Mouse (Mus musculus): ENCODE measurements around the gene Tacc3.

Tacc3 gene

DNA sequence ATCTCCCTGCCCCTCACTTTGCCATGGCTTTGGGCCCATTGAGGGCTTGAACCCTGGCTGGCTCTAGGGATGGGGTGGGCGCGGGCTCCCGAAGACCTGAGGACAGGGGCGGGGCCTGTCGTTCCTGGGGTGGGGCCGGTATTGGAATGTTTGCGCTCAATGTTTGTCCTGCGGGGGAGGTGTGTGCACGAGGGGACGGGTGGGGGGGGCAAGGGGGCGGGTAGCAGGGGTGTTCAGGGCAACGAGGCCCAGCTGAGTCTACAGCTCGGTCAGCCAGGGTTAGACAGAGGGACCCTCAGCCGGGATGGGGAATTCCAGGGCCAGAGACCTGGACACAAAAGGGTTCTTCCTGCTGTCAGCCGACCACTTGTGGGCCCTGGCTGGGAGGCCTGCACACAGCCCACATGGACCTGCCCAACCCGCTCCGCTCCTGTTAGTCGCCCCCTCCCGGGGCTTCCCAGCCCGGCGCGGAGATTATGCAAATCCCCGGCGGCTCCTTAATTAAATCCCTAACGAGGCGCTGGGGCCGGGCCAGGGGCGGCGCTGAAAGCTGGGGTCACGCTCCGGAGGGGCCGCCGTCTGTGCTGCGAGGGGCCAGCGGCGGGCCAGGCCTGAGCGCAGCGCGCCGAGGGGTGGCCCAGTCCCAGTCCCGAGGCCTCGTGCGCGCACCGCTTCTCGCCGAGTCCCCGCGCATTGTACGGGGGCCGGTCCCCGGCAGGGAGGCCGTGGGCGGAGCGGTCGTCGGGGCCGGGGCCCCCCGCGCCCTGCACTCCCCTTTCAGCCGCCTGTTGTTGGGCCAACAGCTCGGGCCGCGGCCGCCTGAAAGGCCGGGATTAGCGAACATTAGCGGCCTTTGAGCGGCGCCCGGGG, 37.2 kb downstream of the Tacc3 start:
- 6% methylated on average over 70 of the region's 71 CpGs for WGBS

DNA sequence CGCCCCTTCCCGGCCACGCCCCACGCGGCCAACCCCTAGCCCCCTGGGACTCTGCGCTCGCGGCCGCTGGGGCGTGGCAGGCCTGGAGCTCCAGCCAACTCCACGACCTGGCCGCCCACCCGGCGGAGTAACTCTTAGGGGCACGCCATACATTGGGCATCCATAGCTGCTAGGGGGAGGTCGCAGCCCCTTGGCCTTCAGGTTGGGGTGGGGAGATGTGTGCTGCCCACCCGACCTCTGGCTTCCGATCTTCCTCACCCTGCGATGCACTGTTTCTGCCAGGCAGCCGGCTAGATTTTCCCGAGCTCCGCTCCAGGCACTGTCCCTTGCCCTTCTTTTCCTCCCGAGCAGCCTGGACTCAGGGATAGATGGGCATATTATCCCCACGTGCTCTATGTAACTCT, 37.8 kb downstream of the Tacc3 start:
- WGBS, result 22% methylated on average over 24 of the region's 24 CpGs

DNA sequence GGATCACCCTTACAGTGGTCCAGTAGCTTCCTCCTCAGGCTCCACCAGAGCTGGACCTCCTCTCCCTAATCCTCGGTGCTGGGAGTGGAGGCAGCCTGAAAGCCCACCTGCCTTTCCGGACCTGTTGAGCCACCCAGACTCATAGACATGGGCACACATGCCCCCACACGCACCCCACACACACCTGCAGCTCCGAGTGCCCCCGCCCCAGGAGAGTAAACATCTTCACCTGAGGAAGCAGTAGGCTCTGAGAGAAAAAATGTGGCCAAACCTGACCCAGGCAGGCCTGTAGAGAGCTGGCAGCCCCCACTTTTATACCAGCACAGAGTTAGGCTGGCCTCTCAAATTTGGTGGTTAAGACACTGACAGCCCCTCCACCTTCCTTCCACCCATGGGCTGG, 38.5 kb downstream of the Tacc3 start:
- WGBS, result 92% methylated on average over 5 of the region's 5 CpGs

DNA sequence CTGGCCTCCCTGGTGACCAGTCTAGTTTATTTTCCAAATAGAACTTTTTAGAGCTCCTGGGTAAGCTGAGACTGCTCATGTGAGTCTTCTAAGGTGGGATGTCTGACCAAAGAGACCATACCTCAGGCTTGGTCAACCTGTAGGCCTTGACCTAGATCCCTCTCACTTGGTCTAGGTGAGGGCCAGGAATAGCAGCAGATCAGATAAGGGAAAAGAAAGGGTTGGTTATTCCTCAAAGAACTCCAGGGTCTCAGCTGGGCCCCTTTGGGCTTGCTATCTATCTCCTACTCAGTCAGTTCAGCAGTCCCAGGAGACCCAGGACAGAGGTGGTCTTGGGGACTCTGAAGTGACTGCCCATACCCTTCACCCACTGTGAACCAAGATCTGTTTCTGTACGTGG, 39.6 kb downstream of the Tacc3 start:
- 88% methylated on average over 1 of the region's 1 CpGs for WGBS

DNA sequence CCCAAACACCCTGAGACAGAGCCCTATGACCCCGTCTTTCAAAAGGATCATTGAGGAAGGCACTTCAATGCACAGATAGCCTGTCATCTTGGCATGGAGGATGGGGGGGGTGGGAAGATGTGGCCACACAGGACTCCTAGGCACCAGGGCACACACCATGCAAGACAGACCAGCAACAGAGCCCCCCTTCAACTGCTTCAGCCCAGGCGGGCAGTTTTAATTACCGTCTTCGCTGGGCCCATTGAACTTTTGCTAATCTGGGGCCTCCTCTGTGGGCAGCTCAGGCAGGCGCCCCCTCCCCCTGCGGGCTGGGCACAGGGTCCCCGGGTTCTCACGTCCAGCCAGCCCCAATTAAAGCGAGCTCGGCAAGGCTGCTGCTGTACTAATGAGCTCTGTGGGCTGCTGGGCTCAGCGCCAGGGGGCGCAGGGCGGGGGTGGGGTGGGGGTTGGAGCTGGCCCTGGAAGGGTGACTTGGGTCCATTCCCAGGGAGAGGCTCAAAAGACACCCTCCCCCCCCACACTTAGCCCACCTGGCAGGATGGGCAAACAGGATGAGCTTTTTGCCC, 40.1 kb downstream of the Tacc3 start:
- 33% methylated on average over 13 of the region's 13 CpGs for WGBS

DNA sequence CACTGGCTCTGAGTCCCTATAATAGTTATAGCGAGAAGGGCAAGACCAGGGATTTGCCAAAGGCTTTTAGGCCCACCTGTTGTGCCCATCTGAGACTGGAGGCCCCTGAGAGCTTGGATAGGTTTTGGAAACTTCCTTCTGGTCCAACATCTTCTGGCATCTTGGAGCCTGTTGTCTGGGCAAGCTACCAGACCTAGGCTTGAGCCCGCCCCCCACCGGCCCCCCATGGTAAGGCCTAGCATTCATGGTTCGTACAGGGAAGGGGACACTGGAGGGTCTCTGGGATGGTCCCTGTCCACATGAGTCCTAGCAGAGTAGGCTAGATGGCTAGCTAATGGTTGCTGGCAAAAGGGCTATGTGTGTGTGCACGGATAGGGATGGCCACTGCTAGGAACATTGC, 40.7 kb downstream of the Tacc3 start:
- WGBS, result 77% methylated on average over 5 of the region's 5 CpGs

DNA sequence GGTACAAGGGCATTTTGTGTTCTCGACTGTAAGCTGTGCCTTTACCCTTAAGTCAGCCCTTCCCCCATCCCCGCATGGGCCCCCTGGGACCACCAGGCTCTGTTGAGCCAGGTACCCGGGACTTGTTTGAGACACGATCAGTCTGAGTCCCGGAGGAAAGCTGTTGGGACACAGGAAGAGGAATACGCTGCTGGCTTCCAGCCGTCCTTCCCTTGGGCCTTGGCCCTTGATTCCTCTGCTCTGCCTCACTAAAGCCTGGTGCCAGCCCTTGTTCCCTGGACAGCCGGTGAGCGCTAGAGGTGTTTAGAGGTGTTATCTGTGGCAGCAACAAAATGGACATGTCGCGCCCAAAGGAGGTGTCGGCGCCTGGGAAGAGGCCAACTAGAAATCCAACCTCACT, 42.1 kb downstream of the Tacc3 start:
- 67% methylated on average over 13 of the region's 13 CpGs for WGBS

DNA sequence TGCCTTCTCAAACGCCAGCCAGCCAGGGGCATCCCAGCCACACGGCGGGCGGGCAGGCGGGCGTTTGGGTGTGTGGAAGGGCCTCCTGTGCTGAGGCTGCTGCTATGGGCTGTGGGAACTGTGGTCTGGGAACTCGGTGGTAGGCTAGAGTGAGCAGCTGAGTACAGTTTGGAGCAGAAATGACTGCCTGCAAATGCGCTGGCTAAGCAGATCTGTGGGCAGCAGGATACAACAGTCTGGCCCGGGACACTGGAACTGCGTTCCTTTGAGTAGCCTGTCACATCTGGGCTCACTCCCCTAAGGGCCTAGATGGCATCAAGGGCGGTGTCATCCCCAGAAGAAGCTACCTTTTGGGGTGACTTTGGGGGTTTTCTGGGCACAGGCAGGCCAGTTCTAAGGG, 43.9 kb downstream of the Tacc3 start:
- 80% methylated on average over 11 of the region's 11 CpGs for WGBS

DNA sequence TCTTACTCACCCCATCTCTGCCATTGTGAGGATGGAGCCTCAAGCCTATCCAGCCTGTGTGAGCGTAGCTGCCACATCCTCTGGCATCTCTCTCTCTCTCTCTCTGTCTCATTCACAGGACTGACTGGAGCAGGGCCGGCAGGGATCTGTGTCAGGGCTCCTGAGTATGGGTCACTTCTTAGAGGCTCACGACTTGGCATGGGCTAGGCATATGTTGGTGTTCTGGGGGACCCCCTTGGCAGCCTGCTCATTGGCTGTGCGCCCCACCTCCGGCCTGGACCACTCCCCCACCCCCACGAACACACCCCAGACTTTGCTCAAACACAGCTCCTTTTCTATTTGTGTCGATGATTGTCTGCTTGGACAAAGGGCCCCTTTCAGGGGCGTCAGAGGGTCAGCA, 46.1 kb downstream of the Tacc3 start:
- 57% methylated on average over 8 of the region's 8 CpGs for WGBS

DNA sequence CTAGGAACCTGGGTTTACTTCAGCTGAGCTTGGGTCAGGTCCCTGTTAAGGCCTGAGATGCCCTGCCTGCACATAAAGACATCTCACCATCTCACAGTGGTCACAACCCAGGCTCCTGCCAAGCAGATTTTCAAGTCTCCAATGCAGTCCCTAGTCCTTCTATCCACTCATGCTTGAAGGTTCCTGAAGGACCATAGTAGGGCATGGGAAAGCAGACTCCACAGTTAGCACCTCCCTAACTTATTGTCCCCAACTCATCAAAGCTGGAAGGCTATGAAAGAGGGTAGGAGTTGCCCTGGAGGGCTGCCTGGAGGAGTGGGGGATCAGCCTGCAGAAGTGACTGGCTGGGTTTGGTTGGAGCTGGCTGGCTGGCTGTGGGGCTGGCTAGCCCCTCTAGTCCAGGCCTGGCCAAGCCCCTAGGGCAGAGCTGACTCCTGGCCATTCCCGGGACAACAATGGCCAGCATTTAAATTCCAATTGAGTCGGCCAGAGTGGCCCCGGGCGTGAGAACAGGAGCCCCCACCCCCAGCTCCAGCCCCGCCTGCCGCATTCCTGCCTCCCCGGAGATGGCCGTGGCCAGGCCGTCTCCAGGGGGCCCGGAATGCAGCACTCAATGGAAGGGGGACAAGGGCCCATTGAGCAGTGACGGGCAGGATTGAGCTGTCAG, 47.1 kb downstream of the Tacc3 start:
- WGBS, result 42% methylated on average over 11 of the region's 11 CpGs

DNA sequence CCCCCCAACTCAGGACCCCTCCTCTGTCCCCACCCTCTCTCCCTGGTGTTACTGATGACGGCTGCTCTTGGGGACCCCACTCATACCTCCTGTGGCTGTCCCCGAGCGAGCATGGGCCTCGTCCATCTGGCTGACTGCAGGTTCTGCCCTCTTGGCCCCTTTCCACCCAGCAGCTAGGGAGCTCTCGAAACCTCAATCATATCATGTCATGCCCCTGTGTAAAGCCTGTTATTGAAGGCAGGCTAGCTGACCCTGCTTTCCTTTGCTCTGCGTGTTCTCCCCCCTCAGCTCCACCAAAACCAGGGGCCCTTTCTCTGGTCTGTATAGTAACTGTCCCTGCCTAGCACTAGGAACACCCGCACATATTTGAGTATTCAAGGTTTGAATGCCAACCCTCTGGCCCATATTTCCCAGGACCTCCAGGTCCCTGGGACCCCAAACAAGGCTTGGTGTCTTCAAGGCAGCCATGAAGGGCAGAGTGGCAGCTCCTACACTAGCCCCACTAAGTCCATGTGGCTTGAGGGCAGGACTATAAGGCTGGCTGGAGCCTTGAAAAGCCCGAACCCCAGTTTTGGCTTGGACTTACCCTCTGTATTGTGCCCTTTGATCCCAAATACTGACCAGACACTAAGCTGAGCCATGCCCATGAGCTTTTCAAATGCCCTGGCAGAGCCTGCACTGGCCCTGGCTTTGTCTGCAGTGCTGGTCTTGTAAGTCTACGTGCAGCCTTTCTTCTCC, 47.9 kb downstream of the Tacc3 start:
- WGBS, result 69% methylated on average over 9 of the region's 9 CpGs

DNA sequence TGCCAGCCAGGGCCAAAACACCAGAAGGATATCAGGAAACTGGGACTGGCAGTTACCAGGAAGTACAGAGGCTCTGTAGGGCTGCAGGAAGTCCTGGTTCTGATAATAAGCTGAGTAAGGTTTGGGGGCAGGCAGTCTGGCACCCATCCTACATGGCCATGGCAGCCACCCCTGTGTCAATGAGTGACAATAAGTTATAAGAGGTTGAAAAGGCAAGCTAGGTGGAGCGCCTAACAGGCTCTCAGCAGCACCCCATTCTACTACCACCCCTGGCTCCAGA, 48.4 kb downstream of the Tacc3 start:
- 90% methylated on average over 1 of the region's 1 CpGs for WGBS

DNA sequence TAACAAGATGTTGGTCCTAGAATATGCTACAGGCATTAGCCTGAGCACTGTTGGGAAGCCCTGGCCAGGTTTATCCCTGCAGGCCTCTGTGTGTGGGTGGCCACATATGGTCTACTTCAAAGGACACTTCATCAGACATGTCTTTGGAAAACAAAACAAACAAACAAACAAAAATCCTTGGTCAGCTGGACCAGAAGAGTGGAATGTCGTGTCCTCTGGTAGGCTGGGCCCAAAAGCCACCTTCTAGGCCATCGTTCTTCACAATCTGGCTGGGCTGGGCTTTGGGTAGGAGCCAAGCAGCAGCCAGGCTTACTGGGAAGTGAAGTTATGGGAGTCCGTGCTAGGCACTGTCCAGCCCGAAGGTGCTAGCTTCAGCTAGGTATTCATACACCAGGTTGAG, 49.2 kb downstream of the Tacc3 start:
- WGBS, result 76% methylated on average over 4 of the region's 4 CpGs

DNA sequence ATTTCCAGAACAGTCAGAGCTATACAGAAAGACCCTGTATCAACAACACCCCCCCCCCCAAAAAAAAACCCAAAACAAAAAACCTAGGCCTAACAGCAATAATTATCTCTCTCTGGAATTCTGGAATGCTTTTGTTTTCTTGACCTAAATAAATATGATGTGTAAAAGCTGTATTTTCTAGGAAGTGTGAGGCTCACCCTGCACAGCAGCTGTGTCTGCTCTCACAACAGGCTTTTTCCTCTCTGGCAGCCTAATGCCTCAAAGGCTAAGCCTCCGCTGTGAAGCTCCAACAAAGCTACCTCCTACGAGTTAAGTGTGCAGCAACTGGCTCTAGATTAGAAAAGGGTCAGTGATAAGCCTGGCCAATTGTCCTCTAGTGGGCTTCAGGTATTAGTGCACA, 51.1 kb downstream of the Tacc3 start:
- WGBS, result 39% methylated on average over 2 of the region's 2 CpGs

DNA sequence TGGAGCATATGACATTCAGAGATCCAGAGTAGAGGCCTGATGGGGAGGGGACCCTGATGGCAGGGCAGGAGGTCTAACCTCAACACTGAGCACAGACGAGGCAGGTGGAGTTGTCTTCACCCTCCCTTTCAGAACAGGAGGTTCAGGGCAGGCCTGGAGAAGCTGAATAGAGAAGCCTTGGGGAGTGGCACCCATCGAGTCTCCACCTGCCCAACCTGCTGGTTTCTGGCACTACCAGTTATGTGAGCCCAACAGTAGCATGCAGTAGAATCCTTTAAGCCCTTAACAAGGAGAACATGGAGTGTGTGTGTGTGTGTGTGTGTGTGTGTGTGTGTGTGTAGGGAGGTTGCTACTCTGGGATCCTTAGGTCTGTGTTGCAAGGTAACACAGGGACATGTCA, 54.6 kb downstream of the Tacc3 start:
- WGBS, result 95% methylated on average over 2 of the region's 2 CpGs

DNA sequence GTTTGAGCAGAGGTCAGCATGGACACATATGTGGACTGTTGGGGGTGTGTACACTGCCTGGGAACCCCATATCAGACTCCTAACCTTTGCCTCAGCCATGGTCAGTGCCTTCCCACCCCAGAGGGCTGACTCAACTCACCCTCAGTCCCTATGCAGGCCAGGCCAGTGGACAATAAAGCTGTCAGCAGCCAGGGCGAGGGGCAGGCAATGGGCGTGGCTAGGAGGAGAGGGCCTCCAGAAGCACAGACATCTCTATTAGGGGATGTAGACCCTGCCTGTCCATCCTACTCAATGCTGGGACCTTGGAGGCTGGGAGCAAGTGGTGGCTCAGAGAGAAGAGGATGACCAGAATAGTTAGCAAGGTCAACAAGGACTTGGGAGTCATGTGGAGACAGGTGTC, 57.3 kb downstream of the Tacc3 start:
- 82% methylated on average over 2 of the region's 2 CpGs for WGBS

DNA sequence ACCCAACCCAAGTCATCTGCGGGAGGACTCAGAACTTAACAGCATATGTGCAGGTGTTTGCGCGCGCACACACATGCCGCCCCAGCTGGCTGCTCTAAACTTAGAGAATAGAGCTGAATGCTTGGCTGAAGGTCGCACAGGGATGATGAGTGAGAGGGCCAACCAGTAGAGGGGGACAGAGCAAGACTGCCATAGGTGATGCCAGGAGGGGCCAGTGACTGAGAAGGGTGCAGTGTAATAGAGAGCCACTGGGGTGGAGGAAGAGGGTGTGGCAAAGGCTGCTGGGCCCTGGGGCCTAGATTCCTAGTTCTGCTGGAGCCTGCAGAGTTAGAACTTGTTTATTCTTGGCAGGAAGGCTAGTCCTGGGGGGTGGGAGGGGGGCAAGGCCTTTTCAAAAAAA, 58.5 kb downstream of the Tacc3 start:
- 84% methylated on average over 6 of the region's 6 CpGs for WGBS

DNA sequence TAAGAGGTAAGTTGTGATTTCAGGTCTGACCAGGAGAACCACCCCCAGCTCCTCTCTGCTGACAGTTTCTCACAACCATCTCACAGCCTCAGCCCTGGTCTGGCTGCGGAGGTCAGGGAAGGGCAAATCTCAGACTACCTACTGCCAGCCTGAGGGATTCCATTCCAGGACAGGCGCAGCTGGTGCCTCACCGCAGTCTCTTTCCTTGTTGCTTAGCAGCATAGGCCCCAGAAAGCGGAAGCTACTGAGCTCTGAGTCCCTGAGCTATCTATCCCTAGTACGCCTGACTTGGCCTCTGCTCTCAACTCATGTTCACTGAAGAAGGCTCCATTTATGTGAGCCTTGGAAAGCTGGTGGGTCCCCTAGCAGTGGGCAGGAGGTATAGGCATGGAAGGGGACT, 60.5 kb downstream of the Tacc3 start:
- 92% methylated on average over 5 of the region's 5 CpGs for WGBS

DNA sequence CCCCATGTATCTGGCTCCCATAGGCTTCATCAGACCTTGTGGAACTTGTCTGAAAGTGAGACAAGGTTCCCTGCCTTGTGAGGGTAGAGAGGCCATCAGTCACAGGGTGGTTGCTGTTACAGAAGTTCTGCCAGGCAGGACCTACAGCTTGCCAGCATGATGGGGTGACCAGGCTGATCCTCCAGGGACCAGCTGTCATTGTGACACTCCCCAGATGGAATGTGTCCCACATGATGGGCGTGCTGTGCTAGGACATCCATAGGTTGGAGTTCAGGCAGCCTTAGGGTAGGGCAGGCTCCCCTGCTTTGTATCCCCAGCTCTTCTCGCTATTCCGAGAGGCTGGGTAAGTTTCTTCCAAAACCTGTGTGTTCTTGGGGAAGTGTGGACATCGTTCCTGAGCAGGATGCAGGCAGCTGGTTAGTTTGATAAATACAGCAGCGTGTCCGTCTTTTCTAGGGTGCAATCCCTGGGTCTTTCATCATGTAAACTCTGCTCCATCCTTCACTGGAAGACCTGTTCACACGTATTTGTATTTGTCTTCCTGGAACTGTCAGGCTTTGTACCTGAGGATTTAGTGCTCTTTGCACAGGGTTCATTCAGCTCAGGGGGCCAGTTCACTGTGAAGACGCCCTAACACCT, 63.0 kb downstream of the Tacc3 start:
- 46% methylated on average over 8 of the region's 8 CpGs for WGBS

DNA sequence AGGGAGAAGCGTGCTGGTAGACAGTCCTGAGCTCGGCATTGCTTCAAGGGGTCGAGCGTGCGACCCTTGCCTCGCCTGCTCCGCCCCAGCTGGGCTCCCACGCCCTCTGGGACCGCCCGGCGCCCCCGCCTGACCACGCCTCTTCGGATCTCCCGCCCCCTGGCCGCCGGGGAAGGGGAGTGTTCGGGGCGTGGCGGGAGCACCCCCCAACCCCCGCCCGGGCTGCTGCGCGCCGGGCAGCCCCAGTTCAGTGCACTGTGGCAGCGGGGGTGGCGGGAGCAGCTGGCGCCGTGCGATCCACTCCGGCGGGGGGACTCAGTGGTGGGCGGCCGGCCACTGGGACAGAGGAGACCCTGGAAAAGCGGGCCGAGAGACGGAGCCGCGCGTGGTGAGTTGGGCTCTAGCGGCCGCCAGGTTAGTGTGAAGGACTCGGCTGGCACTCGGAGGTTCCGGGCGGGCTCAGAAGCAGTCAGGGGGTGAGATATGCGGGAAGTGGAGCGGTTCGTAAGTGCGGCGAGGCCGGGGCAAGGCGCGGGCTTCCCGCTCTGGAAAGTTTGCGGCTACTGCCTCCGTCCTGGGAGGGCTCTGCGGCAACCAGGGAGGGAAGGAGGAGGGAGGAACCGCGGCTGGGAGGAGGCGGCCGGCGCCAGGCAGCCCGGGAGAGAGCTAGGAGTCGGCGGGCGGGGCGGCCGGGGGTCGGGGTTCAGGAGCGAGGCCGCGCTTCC, 63.8 kb downstream of the Tacc3 start, which contains the start of gene Fgfr3:
Gene Fgfr3, plus strand, starts transcription at position 134 of the 725 bp plus-strand sequence.
- 3% methylated on average over 71 of the region's 73 CpGs for WGBS

DNA sequence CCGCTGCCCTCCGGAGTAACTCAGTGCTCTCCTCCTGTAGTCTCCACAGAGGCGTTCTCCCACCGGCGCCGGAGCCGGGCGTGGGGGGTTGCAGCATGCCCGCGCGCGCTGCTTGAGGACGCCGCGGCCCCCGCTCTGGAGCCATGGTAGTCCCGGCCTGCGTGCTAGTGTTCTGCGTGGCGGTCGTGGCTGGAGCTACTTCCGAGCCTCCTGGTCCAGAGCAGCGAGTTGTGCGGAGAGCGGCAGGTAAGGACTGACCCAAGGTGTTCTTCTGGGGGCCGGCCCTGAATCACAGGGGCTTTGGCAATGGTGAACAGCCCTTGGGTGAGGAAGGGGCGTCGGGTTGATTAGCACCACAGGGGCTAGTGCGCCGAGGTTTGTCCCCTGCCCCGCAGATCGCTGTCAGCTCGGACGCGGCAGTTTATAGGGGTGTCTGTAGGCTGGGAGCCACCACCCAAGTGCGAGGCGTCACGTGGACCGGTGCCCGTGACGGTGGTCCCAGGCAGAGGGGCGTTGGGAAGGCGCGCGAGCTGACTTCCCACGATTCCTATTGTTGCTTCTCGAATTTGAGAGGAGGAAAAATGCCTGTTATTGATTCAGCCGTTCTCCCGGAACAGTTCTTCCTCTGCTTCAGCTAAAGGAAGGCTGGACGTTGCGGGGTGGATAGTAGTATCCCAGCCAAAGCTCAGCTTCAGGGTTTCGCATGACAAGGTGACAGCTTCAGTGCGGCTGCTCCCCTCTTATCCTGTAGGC, 64.5 kb downstream of the Tacc3 start:
- under 1% methylated on average over 53 of the region's 53 CpGs for WGBS

Measured in cerebral cortex, adult 2 months (tissue).